Mouse (Mus musculus): ENCODE data around the gene 1700034I23Rik.
"Not testable (repeated sequence)": the region's sequence is repeated elsewhere in the genome, so short reads cannot be mapped to it uniquely, and the experiment has no call there.

Gene 1700034I23Rik

GRCm38 (mm10) chr3:40902443-40902842 lies at the start of gene 1700034I23Rik:
1700034I23Rik (minus strand) TSS chr3:40902543.
- DNase-seq = not testable (repeated sequence)

- no peak for DNase-seq
Observed at GRCm38 (mm10) chr3:40951365-40951764, 49.0 kb upstream of the 1700034I23Rik start.

DNA sequence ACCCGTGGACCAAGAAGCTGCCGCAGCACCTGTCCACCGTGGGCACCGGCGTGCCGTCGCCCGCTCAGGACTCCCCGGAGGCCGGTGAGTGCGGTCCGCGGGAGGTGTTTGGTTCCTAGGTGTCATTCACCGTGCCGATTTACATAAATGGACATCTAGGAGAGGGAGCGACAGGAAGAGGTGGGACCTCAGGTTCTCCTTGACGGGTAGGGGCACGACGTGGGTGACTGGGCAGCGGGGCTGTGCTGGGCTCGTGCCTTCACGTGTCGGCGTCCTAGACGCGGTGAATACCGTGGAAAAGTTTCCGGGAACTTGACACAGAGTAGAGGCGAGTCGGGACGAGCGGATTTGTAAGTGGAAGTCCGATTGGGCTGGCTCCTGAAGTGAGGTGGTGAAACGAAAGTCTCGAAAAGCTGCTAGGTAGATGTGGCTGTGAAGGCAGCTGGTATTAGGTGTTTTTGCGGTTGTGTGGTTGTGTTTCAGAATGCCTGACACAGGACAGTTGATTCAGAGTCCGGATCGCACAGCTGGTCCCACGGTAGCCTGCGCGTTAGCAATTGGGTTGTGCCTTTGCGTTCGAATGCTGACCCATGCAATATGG lies 48.4 kb upstream of the 1700034I23Rik start:
- peak; percentile 67 for DNase-seq

GRCm38 (mm10) chr3:40949903-40950600 lies 47.7 kb upstream of the 1700034I23Rik start:
- DNase-seq = peak; percentile 73

DNA sequence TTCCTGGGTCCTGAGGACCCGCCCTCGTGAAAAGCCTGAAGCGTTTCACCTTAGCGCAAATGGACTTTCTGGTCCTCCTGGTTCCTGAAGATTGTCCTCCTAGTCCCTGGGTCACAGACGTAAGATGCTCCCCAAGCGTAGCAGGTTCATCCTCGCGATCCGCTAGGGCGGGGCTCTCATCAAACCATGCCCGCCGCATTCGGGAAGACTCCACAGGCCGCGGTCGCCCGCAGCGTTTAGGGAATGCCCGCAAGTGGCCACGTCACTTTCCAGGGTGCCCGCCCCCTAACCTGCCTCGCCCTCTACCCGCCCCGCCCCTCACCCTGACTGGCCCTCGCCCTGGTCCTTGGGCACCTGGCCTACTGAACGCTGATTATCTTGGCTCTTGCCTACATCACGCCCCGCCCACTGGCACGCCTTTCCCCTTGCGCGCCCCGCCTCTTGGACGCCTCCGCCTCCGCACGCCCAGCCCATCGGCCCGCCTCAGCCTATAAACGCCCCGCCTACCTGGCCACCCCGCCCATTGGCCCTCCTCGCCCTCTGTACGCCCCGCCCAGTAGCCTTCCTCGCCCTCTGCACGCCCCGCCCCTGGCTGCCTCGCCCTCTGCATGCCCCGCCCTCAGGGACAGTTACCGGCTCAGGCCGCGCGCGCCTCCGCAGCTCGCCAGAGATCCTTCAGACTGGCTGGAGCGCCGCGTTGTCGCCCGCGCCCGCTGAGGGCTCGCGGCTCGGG lies 47.0 kb upstream of the 1700034I23Rik start, which contains the start of gene Larp1b:
Gene Larp1b (plus strand): TSS at position 659 of the 733 bp plus-strand sequence.
- DNase-seq = peak; percentile 99

GRCm38 (mm10) chr3:40939019-40939418 lies 36.7 kb upstream of the 1700034I23Rik start:
- DNase-seq = no peak

GRCm38 (mm10) chr3:40938592-40938991 lies 36.2 kb upstream of the 1700034I23Rik start:
- no peak for DNase-seq

DNA sequence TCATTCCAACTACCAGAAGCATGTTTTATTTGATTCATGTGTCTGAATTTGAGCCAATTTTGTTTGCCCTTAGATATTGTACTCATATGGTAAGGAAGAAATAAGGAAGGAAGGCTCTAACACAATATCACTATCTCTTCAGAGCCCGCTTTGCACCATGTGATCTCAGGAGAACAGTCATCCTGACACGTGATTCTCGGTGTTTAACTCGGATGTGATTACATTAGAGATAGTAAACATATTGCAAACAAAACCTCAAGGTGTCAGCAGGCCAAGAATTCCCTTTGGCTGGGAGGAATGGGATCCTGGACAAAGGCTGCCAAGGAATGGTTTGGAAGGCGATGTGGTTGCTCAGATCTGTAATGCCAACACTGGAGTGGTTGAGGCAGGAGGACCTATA lies 35.8 kb upstream of the 1700034I23Rik start:
- no peak for DNase-seq

- not testable (repeated sequence) for DNase-seq
Observed at GRCm38 (mm10) chr3:40894336-40894735, 8.0 kb downstream of the 1700034I23Rik start.

DNA sequence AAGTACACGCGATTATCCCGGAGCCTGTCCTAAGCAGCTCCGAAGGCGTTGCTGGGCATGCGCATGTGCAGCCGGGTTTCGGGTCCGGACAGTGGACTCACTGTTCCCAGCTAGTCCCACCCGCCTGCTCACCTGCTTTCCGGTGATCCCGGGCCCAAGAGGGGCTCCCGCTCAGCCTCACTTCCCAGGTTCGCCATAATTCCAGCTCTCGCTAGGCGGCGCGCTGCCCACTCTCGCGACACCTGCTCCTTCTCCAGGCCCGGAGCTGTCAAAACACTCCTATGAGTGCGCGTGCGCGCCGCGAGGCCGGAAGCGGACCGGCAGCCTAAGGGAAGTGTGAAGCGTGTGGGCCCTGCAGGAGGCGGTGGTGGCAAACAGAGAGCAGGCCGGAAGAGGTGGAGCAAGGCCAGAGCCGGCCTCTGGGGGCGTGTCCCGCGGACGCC lies 8.5 kb downstream of the 1700034I23Rik start:
- peak; percentile 100 for DNase-seq

DNA sequence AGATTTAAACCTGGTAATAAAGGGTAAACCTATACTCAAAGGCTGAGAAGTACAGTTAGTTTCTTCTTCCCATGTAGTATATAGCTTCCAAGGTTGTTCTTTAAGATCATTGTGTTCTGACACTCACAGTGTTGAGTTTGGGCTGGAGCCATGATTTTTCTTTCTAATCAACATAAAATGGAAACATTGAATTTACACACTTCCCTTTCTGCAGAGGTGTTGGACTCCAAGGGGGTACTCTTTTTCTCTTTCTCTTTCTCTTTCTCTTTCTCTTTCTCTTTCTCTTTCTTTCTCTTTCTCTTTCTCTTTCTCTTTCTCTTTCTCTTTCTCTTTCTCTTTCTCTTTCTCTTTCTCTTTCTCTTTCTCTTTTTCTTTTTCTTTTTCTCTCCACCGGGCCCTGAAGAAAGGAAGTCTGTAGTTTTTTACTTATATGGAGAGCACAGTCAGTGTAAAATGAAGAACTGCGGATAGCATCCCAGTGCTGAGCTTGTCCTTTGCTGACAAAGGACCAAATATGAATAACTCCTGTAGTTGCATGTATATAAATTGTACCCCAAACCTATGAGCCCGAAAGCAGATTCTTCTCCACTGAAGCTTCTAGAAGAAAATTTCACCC lies 49.1 kb downstream of the 1700034I23Rik start:
- not testable (repeated sequence) for DNase-seq

Data from cerebellum, adult 11-12 months (tissue).